Mouse (Mus musculus) frontal cortex, postnatal 25 days (tissue): Measurements from ENCODE around the gene Clrn2.

Source experiments
- DNase-seq, 2 experiments: peaks; one replicate each; pipeline ENCODE4 v3.0.0; 2022; ENCODE audit warnings: low spot score in 2 of 2

Gene Clrn2

DNA sequence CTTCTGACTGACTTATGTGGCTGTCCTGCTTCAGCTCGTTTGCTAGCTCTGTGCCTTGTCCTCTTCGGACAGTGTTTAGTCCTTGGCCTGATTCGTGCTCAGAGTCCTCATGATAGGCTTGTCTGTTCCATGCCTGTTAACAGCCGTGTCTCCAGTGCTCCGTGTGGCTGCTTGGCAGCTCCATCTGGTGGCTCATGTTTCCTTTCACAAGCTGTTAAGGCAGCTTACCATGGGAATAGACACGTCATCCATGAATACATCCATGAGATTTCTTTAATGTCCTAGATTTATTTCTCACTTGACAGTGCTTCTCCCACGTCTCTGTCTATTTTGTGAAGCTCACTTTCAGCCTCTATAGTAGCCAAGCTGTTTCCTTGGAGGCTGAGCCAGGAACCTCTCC is 56.5 kb downstream of the Clrn2 start:
- DNase-seq: no peak

DNA sequence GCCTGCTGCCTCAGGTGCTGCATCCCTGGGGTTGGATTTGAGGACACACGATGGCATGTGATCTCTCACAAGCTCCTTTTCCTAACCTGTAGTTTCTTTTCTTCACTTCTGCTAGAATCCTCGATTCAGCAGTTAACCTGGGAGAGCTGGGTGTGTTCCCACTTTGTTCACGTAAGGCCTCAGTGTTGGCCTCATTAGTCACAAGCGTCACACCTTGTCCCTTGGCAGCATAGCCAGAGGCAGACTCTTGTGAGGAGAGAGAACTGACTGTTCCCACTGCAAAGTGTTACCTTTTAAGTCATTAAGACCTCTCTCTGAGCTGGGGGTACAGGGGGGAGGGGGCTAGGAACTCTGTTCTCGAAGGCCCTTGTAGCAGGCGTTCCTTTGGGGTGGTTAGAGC is 59.4 kb downstream of the Clrn2 start:
- DNase-seq: no peak

DNA sequence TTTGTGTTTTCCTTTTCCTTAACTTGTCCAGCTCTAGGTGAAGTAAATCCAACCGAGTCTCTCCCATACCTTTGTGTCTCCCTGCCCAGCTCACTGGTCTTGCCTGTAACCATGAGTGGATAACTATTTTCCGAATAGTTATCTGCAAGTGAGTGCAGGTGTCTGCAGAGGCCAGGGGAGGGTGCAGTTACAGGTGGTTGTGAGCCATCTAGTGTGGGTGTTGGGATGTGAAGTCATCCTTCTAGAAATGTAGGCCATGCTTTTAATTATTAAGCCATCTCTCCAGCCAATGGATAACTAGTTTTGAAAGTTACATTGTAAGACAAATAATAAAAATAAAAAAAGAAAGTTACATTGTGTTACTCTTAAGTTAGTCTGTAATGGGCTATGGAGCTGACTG is 60.0 kb downstream of the Clrn2 start:
- DNase-seq: no peak
